Mouse (Mus musculus) heart, adult 18-20 months (tissue): Measurements from ENCODE around the gene Yif1a. TPM values are rescaled to one million over a fixed set of nuclear protein-coding genes. Genes with fewer than 3 reads are reported as not detected.
"Not testable (repeated sequence)": the region's sequence is repeated elsewhere in the genome, so short reads cannot be mapped to it uniquely, and the experiment has no call there.

Experiments used
- DNase-seq, 2 experiments: peaks; one replicate each; pipeline ENCODE4 v3.0.0; 2021 to 2022; ENCODE audit warnings: mixed read lengths in 1 of 2
- total RNA-seq, 2 experiments: library from RNA; stranded (reverse); gene quantifications; 2 replicates each; pipeline ENCODE4 v1.2.3; 2021

Gene Yif1a
- total RNA-seq, 2 experiments from 2014 or later, result 97.6 to 104 TPM

DNA sequence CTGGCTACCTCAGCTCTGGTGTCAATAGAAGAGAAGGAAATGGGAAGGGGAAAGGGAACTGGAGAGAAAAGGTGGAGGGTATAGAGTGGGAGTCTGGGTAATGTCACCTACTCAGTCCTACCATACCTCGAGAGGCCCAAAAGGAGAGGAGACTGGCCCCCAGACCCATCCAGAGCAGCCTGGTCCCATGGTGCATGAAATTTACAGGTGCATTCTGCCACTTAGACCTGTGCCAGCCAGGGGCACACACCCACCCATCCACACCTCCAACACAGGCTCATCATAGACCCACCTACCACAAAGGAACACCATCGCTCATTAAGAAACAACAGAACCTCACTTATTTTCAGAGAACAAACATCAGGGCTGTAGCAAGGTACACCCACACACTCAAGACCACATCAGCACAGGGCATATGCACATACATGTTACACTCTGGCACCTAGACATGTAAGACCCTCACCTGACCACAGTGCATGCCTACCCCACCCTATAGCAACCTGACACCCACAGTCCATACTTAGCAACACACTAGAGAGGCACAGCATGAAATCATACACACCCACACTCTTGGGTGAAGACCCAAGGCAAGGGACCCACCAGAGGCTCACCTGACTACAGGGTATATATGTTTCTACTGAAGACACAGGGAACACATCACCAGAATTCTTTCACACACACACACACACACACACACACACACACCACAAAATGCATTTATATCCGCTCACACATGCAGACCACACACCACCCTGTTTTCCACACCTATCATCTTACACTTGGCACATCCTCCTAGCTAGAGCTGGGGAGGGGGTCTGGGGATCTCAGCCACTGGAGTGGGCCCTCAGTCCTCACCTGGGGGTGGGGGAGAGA lies 4.1 kb upstream of the Yif1a start:
- no peak for DNase-seq

DNA sequence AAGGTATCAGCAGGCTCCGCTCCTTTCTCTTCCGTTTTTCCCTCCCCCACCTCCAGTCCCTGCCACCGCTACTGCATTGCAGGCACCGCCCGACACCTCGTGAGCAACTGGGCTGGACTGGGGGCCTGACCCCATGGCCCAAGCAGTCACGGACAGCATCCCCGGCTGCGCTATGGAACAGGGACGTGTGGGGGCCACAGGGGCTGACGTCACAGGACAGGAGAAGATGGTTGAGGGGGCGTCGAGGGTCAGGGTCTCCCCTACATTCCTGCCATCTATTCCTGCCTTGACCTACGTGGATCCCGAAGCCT lies 3.5 kb upstream of the Yif1a start:
- no peak for DNase-seq

DNA sequence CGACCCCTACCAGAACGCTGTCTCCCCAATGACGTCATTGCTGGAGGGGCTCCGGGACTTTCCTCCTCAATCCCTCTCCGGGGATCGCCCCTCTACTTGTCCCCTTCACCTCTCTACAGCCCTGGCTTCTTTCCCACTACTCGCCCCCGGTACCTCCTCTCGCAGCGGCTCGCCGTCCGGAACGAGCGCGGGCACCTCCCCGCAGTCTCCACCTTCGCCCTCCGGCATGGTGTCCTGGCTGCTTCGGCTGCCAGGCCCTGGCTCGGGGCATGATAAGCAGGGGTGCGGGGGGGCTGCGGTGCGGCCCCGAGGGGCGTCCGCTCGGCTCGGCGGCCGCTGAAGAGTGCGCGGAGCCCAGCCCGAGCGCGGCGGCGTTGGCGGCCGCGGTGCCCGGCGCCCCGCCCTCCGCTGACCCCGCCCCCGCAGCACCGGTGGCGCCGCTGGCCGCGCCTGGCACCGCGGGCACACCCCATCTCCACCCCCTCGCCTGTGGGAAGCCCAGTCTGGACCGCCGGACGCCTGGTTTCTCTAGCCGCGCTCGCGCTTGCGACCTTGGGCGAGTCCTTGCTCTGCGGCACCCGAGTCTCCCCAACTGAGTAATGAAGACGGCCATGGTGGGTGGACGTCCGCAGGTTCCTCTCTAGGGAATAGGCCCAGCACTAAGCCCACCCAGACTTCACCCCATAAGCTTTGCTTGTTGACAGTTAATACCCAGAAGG lies 3.0 kb upstream of the Yif1a start, which contains the start of gene Tmem151a:
Gene Tmem151a (minus strand): TSS at position 387 of the 719 bp plus-strand sequence.
- peak in 1 of 2 experiments; percentile 50 for DNase-seq

GRCm38 (mm10) chr19:5086533-5086932 lies 1.8 kb upstream of the Yif1a start:
- not testable (repeated sequence) for DNase-seq

GRCm38 (mm10) chr19:5089324-5089723 lies 986 bp downstream of the Yif1a start:
- no peak for DNase-seq

- DNase-seq, result no peak
Observed at GRCm38 (mm10) chr19:5092083-5092482, 3.7 kb downstream of the Yif1a start.

DNA sequence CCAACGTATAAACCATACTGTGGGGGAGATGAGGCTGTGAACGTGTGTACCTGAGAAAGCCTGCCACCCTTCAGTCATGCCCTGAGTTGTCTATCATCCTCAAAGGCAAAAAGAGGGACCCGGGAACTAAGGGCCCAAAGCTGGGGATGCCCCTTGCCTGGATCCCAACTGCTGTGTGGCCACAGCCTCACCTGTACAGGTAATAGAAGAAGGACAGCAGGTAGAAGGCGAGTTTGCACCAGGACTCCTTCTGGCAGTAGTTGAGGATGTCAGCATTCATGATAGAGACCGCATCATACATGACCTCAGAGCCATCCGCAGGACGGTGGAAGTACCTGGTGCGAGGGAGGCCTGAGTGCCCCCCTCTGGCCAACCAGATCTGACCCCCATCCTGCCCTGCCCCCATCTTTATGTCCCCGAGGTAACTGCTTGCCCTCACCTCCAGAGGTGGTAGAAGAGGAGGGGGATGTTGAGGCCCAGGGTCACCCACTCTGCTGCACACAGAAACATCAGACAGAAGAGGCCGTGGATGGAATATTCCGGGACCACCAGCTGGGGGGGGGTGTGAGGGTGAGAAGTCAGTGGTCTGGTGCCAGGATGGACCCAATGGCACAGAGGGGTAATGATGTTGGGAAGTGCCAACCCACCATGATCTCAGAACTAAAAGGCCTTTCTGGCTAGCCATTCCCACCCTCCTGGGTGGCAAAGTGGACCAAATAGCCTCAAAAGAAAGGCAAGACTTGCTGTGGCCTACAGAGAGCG lies 5.3 kb downstream of the Yif1a start:
- no peak for DNase-seq

GRCm38 (mm10) chr19:5094243-5094632 lies 5.9 kb downstream of the Yif1a start:
- peak; percentile 88 to 93 for DNase-seq

GRCm38 (mm10) chr19:5094746-5095417 lies 6.5 kb downstream of the Yif1a start:
- no peak for DNase-seq

DNA sequence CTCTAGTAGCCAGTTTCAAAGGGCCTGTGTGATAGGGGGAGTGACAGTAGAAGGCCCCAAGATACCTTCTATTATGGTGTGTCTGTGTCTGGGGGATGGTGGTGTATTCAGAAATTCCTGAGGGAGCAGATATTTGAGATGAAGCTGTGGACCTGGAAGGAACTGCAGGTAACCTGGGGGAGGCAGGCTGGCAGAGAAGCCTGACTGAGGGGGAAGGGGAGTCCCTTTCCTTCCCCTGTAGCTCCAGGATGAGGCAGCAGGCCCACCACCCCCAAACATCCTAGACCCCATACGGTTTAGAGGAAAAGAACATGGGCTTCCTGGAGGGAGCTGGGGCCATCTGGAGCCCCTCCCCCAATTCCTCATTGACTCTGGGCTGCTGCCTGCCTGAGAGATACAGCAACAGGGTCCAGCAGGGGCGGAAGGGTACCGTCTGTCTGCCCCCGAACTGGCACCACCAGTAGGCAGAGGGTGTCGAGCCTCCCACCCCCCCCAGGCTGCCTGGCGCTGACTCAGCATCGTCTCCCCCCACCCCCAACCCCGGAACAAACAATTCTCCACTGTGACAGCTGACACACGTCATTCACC lies 7.6 kb downstream of the Yif1a start:
- DNase-seq, result no peak

DNA sequence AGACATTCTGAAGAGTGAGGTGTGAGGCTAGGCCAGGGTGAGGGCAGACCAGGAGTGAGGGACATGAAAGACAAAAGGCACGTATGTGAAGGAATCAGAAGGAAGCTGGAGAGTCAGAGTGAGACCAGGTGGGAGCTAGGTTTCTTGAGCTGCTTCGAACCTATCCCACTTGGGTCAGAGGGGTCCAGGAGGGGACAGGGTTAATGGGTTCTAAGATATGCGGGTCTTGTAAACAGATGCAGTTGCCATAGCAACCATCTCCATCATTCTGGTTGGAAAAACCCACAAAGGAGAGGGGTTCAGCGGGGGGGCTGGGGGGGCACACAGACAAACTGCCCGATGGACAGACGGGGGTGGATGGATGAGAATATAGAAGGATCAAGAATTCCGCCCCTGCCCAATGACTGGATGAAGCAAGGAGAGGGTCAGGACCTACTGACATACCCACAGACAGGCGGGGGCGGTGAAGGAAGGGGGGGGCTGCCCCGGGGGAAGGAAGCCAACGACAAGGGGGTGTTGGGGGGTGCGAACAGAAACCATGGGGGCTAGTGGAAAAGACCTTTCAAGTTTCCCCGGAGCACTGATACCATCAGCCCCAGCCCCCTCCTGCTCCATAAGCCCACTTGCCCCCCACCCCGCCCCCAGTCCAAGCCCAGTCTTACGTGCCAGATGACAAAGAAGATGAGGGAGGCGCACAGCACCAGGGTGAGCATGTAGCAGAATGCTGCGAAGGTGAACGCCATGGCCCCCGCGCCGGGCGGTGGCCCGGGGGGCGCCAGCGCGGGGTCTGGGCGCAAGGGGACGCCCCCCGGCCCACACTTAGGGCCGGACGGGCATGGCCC lies 9.4 kb downstream of the Yif1a start:
- DNase-seq, result no peak

DNA sequence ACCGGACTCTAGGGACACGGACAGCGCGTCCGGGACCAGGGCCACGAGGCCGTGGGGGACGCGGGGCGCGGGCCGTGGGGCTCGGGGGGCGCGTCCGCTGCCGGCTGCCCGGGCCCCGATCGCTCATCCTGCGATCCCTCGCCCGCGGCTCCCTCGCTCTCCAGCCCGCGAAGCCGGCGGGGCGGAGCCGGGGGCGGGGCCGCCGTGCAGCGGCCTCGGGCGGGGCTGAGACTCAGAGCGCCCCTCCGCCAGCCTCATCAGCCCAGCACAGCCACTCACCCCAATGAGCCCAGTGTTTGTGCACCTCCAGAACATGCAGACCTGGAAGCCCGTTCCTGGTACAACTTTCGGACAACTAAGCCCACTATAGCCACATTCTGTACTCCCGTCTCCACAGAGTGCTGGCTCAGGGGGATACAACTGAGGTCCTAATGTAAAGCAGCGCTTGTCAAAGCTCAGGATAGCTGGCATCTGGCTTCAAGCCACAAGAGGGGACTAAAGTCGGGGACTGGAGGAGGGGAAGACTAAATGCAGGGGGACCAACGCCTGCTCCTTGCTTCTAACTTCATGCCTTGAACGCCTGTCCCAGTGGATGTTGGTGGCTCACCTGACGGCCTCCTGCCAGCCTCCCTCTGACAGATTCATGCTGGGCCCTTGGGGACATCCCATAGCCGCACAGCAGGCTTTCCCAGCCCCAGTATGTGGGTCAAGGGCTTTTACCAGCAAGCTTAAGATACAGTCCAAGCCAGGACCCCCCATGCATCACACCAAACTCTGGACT lies 10.2 kb downstream of the Yif1a start, which contains the start of gene Cnih2:
Gene Cnih2 (minus strand): TSS at position 159 of the 781 bp plus-strand sequence.
- DNase-seq, result peak; percentile 49 to 61

- peak in 1 of 2 experiments; percentile 37 for DNase-seq
Observed at GRCm38 (mm10) chr19:5106074-5106473, 17.7 kb downstream of the Yif1a start.

DNA sequence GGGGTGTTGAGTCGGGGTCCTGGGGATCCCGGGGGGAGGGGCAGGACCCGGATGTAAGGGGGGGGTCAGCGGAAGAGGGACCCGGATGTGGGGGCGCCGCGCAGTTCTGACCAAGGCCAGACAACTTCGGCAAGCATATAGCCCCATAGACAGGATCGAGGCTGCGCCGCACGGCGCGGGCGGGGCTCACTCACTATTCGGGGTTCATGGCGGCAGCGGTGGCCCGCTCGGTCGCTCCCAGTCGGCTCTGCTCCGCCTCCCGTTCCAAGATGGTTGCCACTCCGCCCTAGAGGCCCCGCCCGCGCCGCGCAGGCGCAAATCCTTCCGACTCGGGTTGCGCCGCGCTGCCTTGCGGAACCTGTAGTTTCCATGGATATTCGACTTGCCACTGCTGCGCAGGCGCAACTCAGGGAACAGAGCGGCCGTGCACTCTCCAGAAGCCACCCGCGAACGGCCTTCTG lies 18.4 kb downstream of the Yif1a start, which contains the start of gene Rab1b:
Gene Rab1b (minus strand): TSS at position 342 of the 461 bp plus-strand sequence.
- DNase-seq, result peak; percentile 98 to 99

DNA sequence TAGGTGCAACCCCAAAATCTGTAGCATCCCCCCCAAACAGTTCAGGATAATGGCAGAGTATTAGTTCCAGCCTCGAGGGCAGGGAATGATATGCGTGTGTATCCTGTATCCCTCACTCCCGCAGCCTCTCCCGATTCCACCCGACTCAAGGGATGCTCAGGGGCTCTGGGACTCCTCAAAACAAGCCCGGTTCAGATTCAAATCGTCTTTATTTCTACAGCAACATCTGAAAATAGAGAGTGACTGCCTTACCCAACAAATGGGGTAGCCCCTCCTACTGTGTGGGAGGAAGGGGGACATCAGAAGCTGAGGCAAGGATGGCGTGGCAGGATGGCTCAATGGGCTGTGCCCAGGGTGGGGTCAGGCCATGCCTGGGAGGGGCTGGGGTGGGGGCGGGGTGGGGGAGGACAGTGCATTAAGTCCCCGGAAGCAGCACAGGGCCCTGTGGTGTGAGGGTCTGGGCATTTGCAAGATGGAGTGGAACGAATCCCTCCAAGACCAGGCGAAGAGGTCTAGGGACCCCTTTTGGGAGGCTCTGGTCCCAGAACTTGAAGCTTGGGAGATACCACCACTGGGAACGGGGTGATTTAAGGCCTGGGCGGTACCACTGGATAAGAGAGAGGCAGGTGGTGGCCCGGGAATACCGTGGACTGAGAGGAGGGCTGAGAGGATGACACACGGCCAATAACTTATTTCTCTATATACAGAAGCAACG lies 19.4 kb downstream of the Yif1a start:
- no peak for DNase-seq

- DNase-seq, result peak; percentile 44 to 47
Observed at GRCm38 (mm10) chr19:5108271-5108575, 19.9 kb downstream of the Yif1a start.

DNA sequence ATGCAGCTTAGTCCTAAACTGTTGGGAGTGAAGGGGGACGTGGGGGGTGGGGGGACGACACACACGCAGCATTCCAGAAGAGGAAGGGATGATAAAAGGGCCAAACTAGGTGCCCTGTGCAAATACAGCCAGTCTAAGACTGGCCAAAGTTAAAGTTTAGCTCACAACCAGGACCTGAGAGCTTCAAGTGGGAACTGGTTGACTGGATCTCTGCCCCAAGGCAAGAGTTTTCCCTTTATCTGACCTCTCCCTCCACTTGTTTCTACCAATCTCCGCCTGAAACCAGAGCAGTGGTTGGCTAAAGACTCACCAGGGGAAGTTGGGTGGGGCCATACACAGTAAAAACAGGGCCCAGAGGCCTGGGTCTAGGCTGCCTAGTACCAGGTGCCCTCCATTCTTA lies 20.4 kb downstream of the Yif1a start:
- DNase-seq, result no peak

- DNase-seq, result no peak
Observed at GRCm38 (mm10) chr19:5109659-5110453, 21.5 kb downstream of the Yif1a start.
